Mouse (Mus musculus) kidney, adult 2 months (tissue): ENCODE measurements around the gene Ddo. TPM values are rescaled to one million over a fixed set of nuclear protein-coding genes. Genes with fewer than 3 reads are reported as not detected.

Experiments
- DNase-seq: peaks from one replicate; pipeline ENCODE4 v3.0.0; 2021
- H3K27ac ChIP-seq: fragments of 200-500 bp; 2 replicates; pipeline ENCODE4 v1.5.1; 2012; ENCODE audit warnings: low read depth, low read length, control low read depth, inconsistent platforms; ENCODE audit not compliant: insufficient read depth
- H3K27me3 ChIP-seq: fragments of 200-500 bp; replicated peaks from 2 replicates; pipeline ENCODE4 v1.6.1; 2012; ENCODE audit warnings: mild to moderate bottlenecking, moderate library complexity, low read length, inconsistent platforms; ENCODE audit not compliant: control insufficient read depth, insufficient read depth
- H3K36me3 ChIP-seq: fragments of 200-500 bp; 2 replicates; pipeline ENCODE4 v1.6.1; 2012; ENCODE audit warnings: mild to moderate bottlenecking, moderate library complexity, low read length, inconsistent platforms; ENCODE audit not compliant: control insufficient read depth, insufficient read depth
- H3K4me1 ChIP-seq: fragments of 200-500 bp; 2 replicates; pipeline ENCODE4 v1.6.1; 2011; ENCODE audit warnings: low read length; ENCODE audit not compliant: control insufficient read depth, insufficient read depth
- H3K4me3 ChIP-seq: fragments of 200-500 bp; 2 replicates; pipeline ENCODE4 v1.5.1; 2011; ENCODE audit warnings: mild to moderate bottlenecking, low read depth, low read length, control low read depth; ENCODE audit not compliant: insufficient read depth
- CTCF ChIP-seq: fragments of 200-500 bp; conservative IDR thresholded peaks from 2 replicates; pipeline ENCODE4 v1.5.1; 2011; ENCODE audit warnings: low read depth, mild to moderate bottlenecking, control low read depth, low read length, moderate library complexity, mixed read lengths; ENCODE audit not compliant: insufficient read depth, insufficient read length
- POLR2A ChIP-seq: fragments of 200-500 bp; IDR thresholded peaks from one replicate; pipeline ENCODE4 v1.6.1; 2011; ENCODE audit warnings: low read depth, low read length, control low read depth
- WGBS: fragments of 180-500 bp; shearing (Covaris S2); methylation state at CpG from one replicate; pipeline ENCODE4 v1.1.7; 2018; 5-methylcytosine and 5-hydroxymethylcytosine counted together
- polyA plus RNA-seq: library from polyadenylated mRNA; depleted of rRNA; stranded (reverse); fragments of >200 nt; gene quantifications from 2 replicates; pipeline ENCODE4 v1.2.3, GENCODE M21; 2012; rRNA removed

The Ddo gene
- polyA plus RNA-seq, 1 experiment, result 54.3 TPM

DNA sequence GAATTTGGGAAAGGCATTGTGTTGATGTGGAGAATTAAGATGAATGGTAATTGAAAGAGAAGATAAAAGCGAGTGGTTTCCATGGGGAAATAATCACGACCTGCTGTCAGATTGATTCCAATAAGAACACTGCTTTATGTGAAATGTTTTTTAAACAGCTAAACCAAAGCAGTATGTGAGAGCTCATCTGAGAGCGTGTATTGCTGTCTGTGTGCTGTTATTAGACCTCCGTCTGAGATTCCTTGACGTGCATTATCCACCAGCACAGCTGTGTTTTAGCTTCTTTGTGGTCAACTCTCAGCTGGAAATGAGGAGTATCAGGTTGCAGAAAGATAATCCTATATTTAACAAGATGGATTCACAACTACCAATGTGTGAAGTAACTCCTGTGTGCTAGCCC is 97.2 kb downstream of the Ddo start:
- Histone ChIP-seq H3K27ac (no peak overlapping the region), H3K36me3 (no peaks in the 10 kb centered on the region), H3K27me3 (no peaks in the 10 kb centered on the region), H3K4me3 (no peak overlapping the region), H3K4me1 (no peaks in the 10 kb centered on the region)
- TF ChIP-seq CTCF, result no peak
- DNase-seq, result no peak
- WGBS, result 81% methylated on average over 5 of the region's 5 CpGs

- no peak overlapping the region for H3K4me3 ChIP-seq
- no peaks in the 10 kb centered on the region for H3K27me3 ChIP-seq
- no peaks in the 10 kb centered on the region for H3K36me3 ChIP-seq
- H3K4me1 ChIP-seq, result no peaks in the 10 kb centered on the region
- H3K27ac ChIP-seq, result no peak overlapping the region
- 80% methylated on average over 5 of the region's 5 CpGs for WGBS
- no peak for DNase-seq
- TF ChIP-seq POLR2A (no peak), CTCF (no peak)
Observed at GRCm38 (mm10) chr10:40730200-40730599, 100.4 kb downstream of the Ddo start.

Other genes with a start within 250 kb of the Ddo start
- gene Slc22a16, start 59.7 kb upstream of the Ddo start, polyA plus RNA-seq, result 0.11 TPM in 1 of 2 replicates, not detected in the other
- gene Mettl24, start 53.3 kb downstream of the Ddo start, polyA plus RNA-seq, result 1.6 and 2.1 TPM in 2 replicates